9 mouse cellular contexts compared by ENCODE assay signal in genomic region chr3:107850418-107851031, GRCm38 (mm10). TPM values are rescaled to one million over a fixed set of nuclear protein-coding genes. Genes with fewer than 3 reads are reported as not detected.
DNase-seq lines count a peak whose midpoint lies in the region; TF ChIP-seq lines count a peak whose summit lies in the region.
"Had no signal": no experiment of that assay in that cellular context is flagged by ENCODE, and none has a peak within 500 bp of the region (broad histone marks: within the 10 kb centered on the region; RNA-seq: fewer than 3 reads in every experiment).

No protein-coding gene starts in this region.

- no peaks in the 10 kb centered on the region for H3K9me3 ChIP-seq in heart, embryonic 10.5 days

- H3K4me3 ChIP-seq in layer of hippocampus, adult 2 months, result no peak overlapping the region
- peak overlapping the region; percentile 38 for H3K4me3 ChIP-seq in heart, embryonic 10.5 days

- H3K27me3 ChIP-seq in heart, embryonic 10.5 days (ENCODE audit: insufficient read depth, poor library complexity, severe bottlenecking), result peaks cover 4% of the 10 kb centered on the region; the same call in 1 of the 2 replicates

- TF ChIP-seq CTCF in layer of hippocampus, adult 2 months (conservative IDR thresholded peaks at IDR 0.05), result no peak

- no peaks in the 10 kb centered on the region for H3K36me3 ChIP-seq in heart, embryonic 10.5 days

- H3K4me1 ChIP-seq in heart, embryonic 10.5 days, result peaks cover 49% of the 10 kb centered on the region

- peak overlapping the region; percentile 77; the same call in 1 of the 2 replicates for H3K27ac ChIP-seq in layer of hippocampus, adult 2 months
- peak overlapping the region; percentile 80 for H3K27ac ChIP-seq in heart, embryonic 10.5 days

- no peak for DNase-seq in layer of hippocampus, adult 2 months (ENCODE audit: low spot score in 2 of 2)
- no peak for DNase-seq in layer of hippocampus, adult 9-10 months (ENCODE audit: low spot score)
- DNase-seq in embryo, embryonic 9.5 days (ENCODE audit: extremely low spot score), result peak; percentile 70
- no peak for DNase-seq in heart, embryonic 10.5 days (ENCODE audit: low spot score)
- peak; percentile 68 to 73 for DNase-seq in kidney, adult 8-10 months
- DNase-seq in lung, postnatal 36 days, result peak; percentile 78
- DNase-seq in testis, postnatal 10 days (ENCODE audit: low spot score), result peak; percentile 84
- DNase-seq in layer of hippocampus, postnatal 36 days, result no peak

- 11% methylated on average over 12 of the region's 12 CpGs for WGBS in heart, embryonic 10.5 days

RNA-seq across cellular contexts. Expression of gene Eps8l3, which starts 26.5 kb away (rescaled TPM):
- not detected for total RNA-seq in layer of hippocampus, adult 2 months (2021)
- polyA plus RNA-seq in heart, embryonic 10.5 days (2016; fragmentation: Nextera tagmentation; extraction: Ambion mirVana), result not detected in 2 replicates
- total RNA-seq in layer of hippocampus, postnatal 36 days (2021), result not detected
- total RNA-seq: layer of hippocampus, postnatal 10 days had no signal

RNA-seq across cellular contexts. Expression of gene Gstm5, which starts 45.1 kb away (rescaled TPM):
- 100 to 1,000 TPM; 282 to 304 TPM for total RNA-seq in layer of hippocampus, adult 2 months (2021)
- 121 and 146 TPM in 2 replicates for polyA plus RNA-seq in heart, embryonic 10.5 days (2016; fragmentation: Nextera tagmentation; extraction: Ambion mirVana)
- total RNA-seq in layer of hippocampus, postnatal 36 days (2021), result 100 to 1,000 TPM; 258 to 289 TPM

Comparison
In these comparisons a context has a peak if more than half of its experiments do, and no peak if none do; other contexts are left out.
1. DNase-seq: peak in embryo, embryonic 9.5 days (single experiment), kidney, adult 8-10 months (2 of 2), lung, postnatal 36 days (single experiment) and testis, postnatal 10 days (single experiment); none in layer of hippocampus, adult 2 months (0 of 2), layer of hippocampus, adult 9-10 months (single experiment), heart, embryonic 10.5 days (single experiment) and layer of hippocampus, postnatal 36 days (0 of 2).